Mouse (Mus musculus) forebrain, embryonic 11.5 days (tissue): ENCODE results near the gene Gm45623. TPM values are rescaled to one million over a fixed set of nuclear protein-coding genes. Genes with fewer than 3 reads are reported as not detected.

Experiments used
- ATAC-seq: fragments of 200-750 bp; cut with Nextera tagmentation; replicated peaks from 2 replicates; pipeline ENCODE4 v1.8.0; 2017; ENCODE audit warnings: moderate TSS enrichment; ENCODE audit not compliant: low FRiP score
- DNase-seq: peaks from one replicate; pipeline ENCODE4 v3.0.0-alpha.2; 2017; ENCODE audit warnings: low spot score
- H3K27ac ChIP-seq: fragments of 300-500 bp; sonication (generic); 2 replicates; pipeline ENCODE4 v1.5.1; 2014; ENCODE audit warnings: low read depth, low read length
- H3K27me3 ChIP-seq: fragments of 300-500 bp; sonication (generic); 2 replicates; pipeline ENCODE4 v1.6.1; 2014; ENCODE audit warnings: mild to moderate bottlenecking, low read length, mixed read lengths; ENCODE audit not compliant: control insufficient read depth, insufficient read depth
- H3K36me3 ChIP-seq: fragments of 300-500 bp; sonication (generic); 2 replicates; pipeline ENCODE4 v1.6.1; 2014; ENCODE audit warnings: mild to moderate bottlenecking, low read length, moderate library complexity, mixed read lengths; ENCODE audit not compliant: control insufficient read depth, insufficient read depth
- H3K4me1 ChIP-seq: fragments of 300-500 bp; sonication (generic); replicated peaks from 2 replicates; pipeline ENCODE4 v1.6.1; 2014; ENCODE audit warnings: low read length, mixed read lengths; ENCODE audit not compliant: control insufficient read depth, insufficient read depth
- H3K4me2 ChIP-seq: fragments of 300-500 bp; sonication (generic); 2 replicates; pipeline ENCODE4 v1.6.1; 2014; ENCODE audit warnings: low read depth, mild to moderate bottlenecking, low read length, moderate library complexity, mixed read lengths; ENCODE audit not compliant: severe bottlenecking
- H3K4me3 ChIP-seq: fragments of 300-500 bp; sonication (generic); 2 replicates; pipeline ENCODE4 v1.5.1; 2014; ENCODE audit warnings: low read depth, low read length
- H3K9ac ChIP-seq: fragments of 300-500 bp; sonication (generic); 2 replicates; pipeline ENCODE4 v1.6.1; 2014; ENCODE audit warnings: low read length
- H3K9me3 ChIP-seq: fragments of 300-500 bp; sonication (generic); 2 replicates; pipeline ENCODE4 v1.6.1; 2016; ENCODE audit warnings: low read length, mixed read lengths; ENCODE audit not compliant: control insufficient read depth
- WGBS: fragments of 180-500 bp; shearing (Covaris S2); extraction: QIAGEN DNeasy Blood & Tissue Kit; methylation state at CpG from one replicate; pipeline ENCODE4 v1.1.7; 2014; 5-methylcytosine and 5-hydroxymethylcytosine counted together
- polyA plus RNA-seq: library from polyadenylated mRNA; unstranded; fragments of >200 nt; fragmentation: Nextera tagmentation; extraction: Ambion mirVana; gene quantifications from 2 replicates; pipeline ENCODE4 v1.2.1, GENCODE M21; 2014

Gene Gm45623
- polyA plus RNA-seq, 1 experiment from 2014 or later = not detected

- peak; percentile 37 for DNase-seq
- Histone ChIP-seq H3K36me3 (no peaks in the 10 kb centered on the region), H3K27ac (no peak overlapping the region), H3K9me3 (no peaks in the 10 kb centered on the region), H3K27me3 (peaks cover 16% of the 10 kb centered on the region), H3K9ac (no peak overlapping the region), H3K4me3 (no peak overlapping the region), H3K4me2 (no peak overlapping the region), H3K4me1 (peaks cover 2% of the 10 kb centered on the region; the same call in 1 of the 2 replicates)
- ATAC-seq = no peak
- 84% methylated on average over 8 of the region's 8 CpGs for WGBS
These were observed 6.1 kb downstream of the Gm45623 start for GRCm38 (mm10) chr13:56747554-56747953.

GRCm38 (mm10) chr13:56746739-56747532, 6.7 kb downstream of the Gm45623 start:
- no peaks in the 10 kb centered on the region for H3K36me3 ChIP-seq
- no peaks in the 10 kb centered on the region for H3K9me3 ChIP-seq
- no peak overlapping the region for H3K9ac ChIP-seq
- no peaks in the 10 kb centered on the region; the same call in 1 of the 2 replicates for H3K4me1 ChIP-seq
- WGBS = 88% methylated on average over 10 of the region's 10 CpGs
- no peak overlapping the region for H3K4me3 ChIP-seq
- DNase-seq = peak; percentile 24
- ATAC-seq = no peak
- H3K4me2 ChIP-seq = no peak overlapping the region
- H3K27ac ChIP-seq = no peak overlapping the region
- H3K27me3 ChIP-seq = peaks cover 10% of the 10 kb centered on the region

DNA sequence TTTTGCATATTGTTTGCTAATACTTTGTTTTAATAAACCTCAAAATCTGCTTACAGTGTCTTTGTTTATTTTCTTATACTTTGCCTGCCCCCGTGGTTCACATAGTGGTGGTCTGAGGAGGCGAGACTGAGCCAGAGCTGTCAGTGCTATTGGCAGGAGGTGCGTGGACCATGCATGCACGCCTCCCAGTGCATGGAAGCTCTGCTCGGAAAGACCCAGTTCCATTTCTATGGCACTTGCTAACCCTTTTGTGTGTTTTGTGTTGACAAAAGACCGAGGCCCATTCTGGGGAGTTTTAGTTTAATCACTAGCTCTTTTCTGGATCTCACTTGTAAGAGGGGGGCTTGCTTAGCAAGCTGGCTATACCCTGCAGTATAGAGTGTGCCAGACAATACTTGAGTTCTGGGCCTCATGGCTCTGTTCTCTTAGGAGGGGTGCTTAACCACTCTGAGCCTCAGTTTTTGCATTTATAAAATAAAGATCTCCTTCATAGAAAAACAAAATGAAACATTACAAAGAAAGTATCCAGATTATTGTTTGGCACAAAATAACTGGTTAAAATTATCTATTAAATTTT, 11.2 kb downstream of the Gm45623 start:
- 60% methylated on average over 6 of the region's 6 CpGs for WGBS
- Histone ChIP-seq H3K4me2 (no peak overlapping the region), H3K9me3 (no peaks in the 10 kb centered on the region), H3K27me3 (no peaks in the 10 kb centered on the region), H3K9ac (no peak overlapping the region), H3K27ac (no peak overlapping the region), H3K4me1 (0 out of 2 replicates have a peak, but pooled peaks cover 2% of the 10 kb centered on the region), H3K36me3 (peaks cover 6% of the 10 kb centered on the region), H3K4me3 (no peak overlapping the region)
- DNase-seq (peak; percentile 45), ATAC-seq (no peak)

DNA sequence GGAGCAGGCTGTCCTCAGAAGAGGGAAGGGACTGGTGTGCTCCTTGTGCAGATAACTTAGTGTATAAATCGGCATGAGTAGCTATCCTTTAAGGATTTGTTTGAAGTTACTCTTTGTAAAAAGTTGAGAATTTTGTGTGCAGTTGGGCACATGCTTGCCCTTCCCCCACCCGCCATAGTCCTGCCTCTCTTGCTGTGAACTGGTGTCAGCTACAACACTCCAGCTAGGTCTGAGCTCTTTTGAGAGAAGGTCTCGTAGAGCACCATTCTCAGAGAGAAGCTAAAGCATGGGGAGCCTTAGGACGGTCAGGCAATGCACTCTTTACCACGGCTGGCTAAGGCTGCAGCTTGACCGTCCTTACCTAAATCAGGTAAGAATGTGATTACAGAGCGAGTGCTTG, 11.9 kb downstream of the Gm45623 start:
- H3K9me3 ChIP-seq = no peaks in the 10 kb centered on the region
- no peaks in the 10 kb centered on the region for H3K27me3 ChIP-seq
- no peak for ATAC-seq
- no peak overlapping the region for H3K4me2 ChIP-seq
- H3K27ac ChIP-seq = no peak overlapping the region; the same call in 1 of the 2 replicates
- H3K36me3 ChIP-seq = peaks cover 6% of the 10 kb centered on the region
- no peak overlapping the region for H3K9ac ChIP-seq
- 0 out of 2 replicates have a peak, but pooled peaks cover 2% of the 10 kb centered on the region for H3K4me1 ChIP-seq
- H3K4me3 ChIP-seq = no peak overlapping the region
- 83% methylated on average over 7 of the region's 7 CpGs for WGBS
- peak; percentile 40 for DNase-seq

DNA sequence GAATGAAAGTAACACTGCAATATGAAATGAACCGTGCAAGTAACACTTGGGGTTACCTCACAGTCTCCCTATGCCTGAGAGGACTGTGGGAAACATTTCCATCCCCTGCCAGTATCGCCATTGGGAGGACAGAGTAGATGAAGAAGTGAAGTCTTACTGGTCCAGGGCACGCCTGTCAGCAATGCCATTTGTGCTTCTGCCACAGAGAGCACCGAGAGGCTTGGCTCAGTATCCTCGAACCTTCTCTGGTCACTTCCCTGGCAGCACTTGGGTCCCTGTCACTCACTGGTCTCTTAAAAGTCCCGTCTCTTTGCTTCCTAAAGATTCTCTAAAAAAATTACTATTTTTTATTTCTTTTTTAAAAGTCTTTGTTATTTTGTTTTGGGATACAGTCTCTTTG, 13.1 kb downstream of the Gm45623 start:
- WGBS = 87% methylated on average over 6 of the region's 6 CpGs
- ATAC-seq (no peak), DNase-seq (peak; percentile 41)
- no peak overlapping the region for H3K27ac ChIP-seq
- peaks cover 6% of the 10 kb centered on the region for H3K36me3 ChIP-seq
- no peaks in the 10 kb centered on the region for H3K9me3 ChIP-seq
- H3K4me3 ChIP-seq = no peak overlapping the region
- H3K9ac ChIP-seq = no peak overlapping the region
- H3K27me3 ChIP-seq = no peaks in the 10 kb centered on the region
- H3K4me2 ChIP-seq = no peak overlapping the region
- H3K4me1 ChIP-seq = 0 out of 2 replicates have a peak, but pooled peaks cover 2% of the 10 kb centered on the region

- 97% methylated on average over 5 of the region's 5 CpGs for WGBS
- Histone ChIP-seq H3K4me1 (0 out of 2 replicates have a peak, but pooled peaks cover 2% of the 10 kb centered on the region), H3K36me3 (peaks cover 6% of the 10 kb centered on the region), H3K27ac (no peak overlapping the region), H3K9ac (no peak overlapping the region), H3K4me2 (no peak overlapping the region), H3K27me3 (no peaks in the 10 kb centered on the region), H3K4me3 (no peak overlapping the region), H3K9me3 (no peaks in the 10 kb centered on the region)
- DNase-seq (peak; percentile 37), ATAC-seq (no peak)
These were observed 14.1 kb downstream of the Gm45623 start for GRCm38 (mm10) chr13:56739556-56739955.

GRCm38 (mm10) chr13:56735212-56735875, 18.3 kb downstream of the Gm45623 start:
- ATAC-seq (no peak), DNase-seq (no peak)
- WGBS = 72% methylated on average over 6 of the region's 6 CpGs
- Histone ChIP-seq H3K27ac (no peak overlapping the region), H3K4me1 (no peaks in the 10 kb centered on the region), H3K9me3 (no peaks in the 10 kb centered on the region), H3K4me2 (no peak overlapping the region), H3K36me3 (peaks cover 13% of the 10 kb centered on the region), H3K9ac (no peak overlapping the region), H3K27me3 (no peaks in the 10 kb centered on the region), H3K4me3 (no peak overlapping the region)

- 88% methylated on average over 4 of the region's 4 CpGs for WGBS
These were observed 19.0 kb downstream of the Gm45623 start for GRCm38 (mm10) chr13:56734617-56735016.

More at GRCm38 (mm10) chr13:56734617-56735016, 19.0 kb downstream of the Gm45623 start:
- H3K27ac ChIP-seq = no peak overlapping the region
- ATAC-seq (no peak), DNase-seq (no peak)
- no peaks in the 10 kb centered on the region for H3K4me1 ChIP-seq
- no peak overlapping the region for H3K4me2 ChIP-seq
- no peaks in the 10 kb centered on the region for H3K9me3 ChIP-seq
- peaks cover 13% of the 10 kb centered on the region for H3K36me3 ChIP-seq
- H3K9ac ChIP-seq = no peak overlapping the region
- H3K4me3 ChIP-seq = no peak overlapping the region
- H3K27me3 ChIP-seq = no peaks in the 10 kb centered on the region
